Comparison of ENCODE assay signal across 30 mouse cellular contexts in genomic region chr7:4170193-4170938, GRCm38 (mm10). TPM values are rescaled to one million over a fixed set of nuclear protein-coding genes. Genes with fewer than 3 reads are reported as not detected.
DNase-seq lines count a peak whose midpoint lies in the region; ATAC-seq and TF ChIP-seq lines count a peak whose summit lies in the region.
"Had no signal": no experiment of that assay in that cellular context is flagged by ENCODE, and none has a peak within 500 bp of the region (broad histone marks: within the 10 kb centered on the region; RNA-seq: fewer than 3 reads in every experiment).

No protein-coding gene starts in this region.

- no peaks in the 10 kb centered on the region for H3K36me3 ChIP-seq in liver, adult 2 months (ENCODE audit: control insufficient read depth, insufficient read depth, low read length)
- no peaks in the 10 kb centered on the region for H3K36me3 ChIP-seq in liver, embryonic 12.5 days
- H3K36me3 ChIP-seq in intestine, embryonic 16.5 days (ENCODE audit: control insufficient read depth, insufficient read depth, low read length), result no peaks in the 10 kb centered on the region
- H3K36me3 ChIP-seq in stomach, embryonic 14.5 days (ENCODE audit: control insufficient read depth, insufficient read depth, low read length), result no peaks in the 10 kb centered on the region
- H3K36me3 ChIP-seq in stomach, postnatal 0 days (ENCODE audit: control insufficient read depth, insufficient read depth, low read length), result no peaks in the 10 kb centered on the region
- H3K36me3 ChIP-seq: embryonic facial prominence, embryonic 10.5 days; embryonic facial prominence, embryonic 13.5 days; forebrain, embryonic 12.5 days; forebrain, embryonic 15.5 days; heart, embryonic 10.5 days; heart, embryonic 13.5 days; hindbrain, embryonic 12.5 days; hindbrain, embryonic 15.5 days had no signal

- TF ChIP-seq POLR2A in liver, adult 2 months (IDR thresholded peaks at IDR 0.05; ENCODE audit: extremely low read depth, insufficient read depth, low read length), result no peak

- no peak for TF ChIP-seq CTCF in liver, adult 2 months (IDR thresholded peaks at IDR 0.05; ENCODE audit: low read depth, low read length)
- TF ChIP-seq CTCF in stomach, postnatal 0 days (IDR thresholded peaks at IDR 0.05; ENCODE audit: low read depth), result no peak

- H3K27ac ChIP-seq in liver, adult 2 months (replicated peaks; ENCODE audit: insufficient read depth, low read depth, low read length), result no peak overlapping the region
- H3K27ac ChIP-seq in liver, embryonic 12.5 days, result no peak overlapping the region
- peak overlapping the region; percentile 38; the same call in 1 of the 2 replicates for H3K27ac ChIP-seq in intestine, embryonic 16.5 days (ENCODE audit: low read length)
- H3K27ac ChIP-seq in stomach, embryonic 14.5 days (ENCODE audit: low read length), result no peak overlapping the region
- H3K27ac ChIP-seq in stomach, postnatal 0 days (replicated peaks), result peak overlapping the region; percentile 84
- H3K27ac ChIP-seq: embryonic facial prominence, embryonic 10.5 days; embryonic facial prominence, embryonic 13.5 days; forebrain, embryonic 12.5 days; forebrain, embryonic 15.5 days; heart, adult 2 months; heart, embryonic 10.5 days; heart, embryonic 13.5 days; hindbrain, embryonic 12.5 days; hindbrain, embryonic 15.5 days had no signal

- no peaks in the 10 kb centered on the region for H3K79me2 ChIP-seq in liver, adult 2 months (ENCODE audit: control insufficient read depth, insufficient read depth, low read length)

- H3K4me1 ChIP-seq in liver, adult 2 months (ENCODE audit: control insufficient read depth, insufficient read depth, low read length), result peaks cover 2% of the 10 kb centered on the region; the same call in 1 of the 2 replicates
- 0 out of 2 replicates have a peak, but pooled peaks cover 2% of the 10 kb centered on the region for H3K4me1 ChIP-seq in liver, embryonic 12.5 days
- peaks cover 6% of the 10 kb centered on the region; the same call in 1 of the 2 replicates for H3K4me1 ChIP-seq in intestine, embryonic 16.5 days (ENCODE audit: control insufficient read depth, insufficient read depth, low read length)
- H3K4me1 ChIP-seq in stomach, embryonic 14.5 days (ENCODE audit: control insufficient read depth, insufficient read depth, low read length), result peaks cover 4% of the 10 kb centered on the region; the same call in 1 of the 2 replicates
- H3K4me1 ChIP-seq in stomach, postnatal 0 days (replicated peaks; ENCODE audit: control insufficient read depth, insufficient read depth), result no peaks in the 10 kb centered on the region
- H3K4me1 ChIP-seq: forebrain, embryonic 15.5 days; heart, embryonic 10.5 days; hindbrain, embryonic 12.5 days had no signal

- WGBS in liver, adult 2 months, result 51% methylated on average over 6 of the region's 6 CpGs
- WGBS in liver, embryonic 12.5 days (ENCODE audit: insufficient replicate concordance), result 55% methylated on average over 6 of the region's 6 CpGs
- 64% methylated on average over 6 of the region's 6 CpGs for WGBS in intestine, embryonic 16.5 days
- WGBS in stomach, embryonic 14.5 days, result 73% methylated on average over 6 of the region's 6 CpGs
- WGBS in stomach, postnatal 0 days, result 50% methylated on average over 6 of the region's 6 CpGs

- intact Hi-C loops in heart, postnatal 25 days (cut with DNase I), result no loop called here

- H3K27me3 ChIP-seq in liver, adult 2 months (ENCODE audit: control insufficient read depth, insufficient read depth, low read length), result no peaks in the 10 kb centered on the region
- H3K27me3 ChIP-seq in liver, embryonic 12.5 days (replicated peaks), result no peaks in the 10 kb centered on the region
- no peaks in the 10 kb centered on the region for H3K27me3 ChIP-seq in intestine, embryonic 16.5 days (replicated peaks; ENCODE audit: control insufficient read depth, insufficient read depth, low read length)
- no peaks in the 10 kb centered on the region for H3K27me3 ChIP-seq in stomach, embryonic 14.5 days (ENCODE audit: control insufficient read depth, insufficient read depth, low read length)
- H3K27me3 ChIP-seq in stomach, postnatal 0 days (ENCODE audit: control insufficient read depth, insufficient read depth, low read length), result no peaks in the 10 kb centered on the region
- H3K27me3 ChIP-seq: embryonic facial prominence, embryonic 13.5 days; forebrain, embryonic 12.5 days; forebrain, embryonic 15.5 days; heart, embryonic 13.5 days; hindbrain, embryonic 12.5 days; hindbrain, embryonic 15.5 days had no signal

- no peak overlapping the region for H3K4me3 ChIP-seq in liver, adult 2 months (ENCODE audit: insufficient read depth, low read depth, low read length)
- H3K4me3 ChIP-seq in liver, embryonic 12.5 days, result no peak overlapping the region
- no peak overlapping the region for H3K4me3 ChIP-seq in intestine, embryonic 16.5 days (ENCODE audit: low read length)
- no peak overlapping the region for H3K4me3 ChIP-seq in stomach, embryonic 14.5 days (ENCODE audit: low read depth, low read length)
- H3K4me3 ChIP-seq in stomach, postnatal 0 days (ENCODE audit: low read depth, low read length), result no peak overlapping the region
- H3K4me3 ChIP-seq: embryonic facial prominence, embryonic 10.5 days; embryonic facial prominence, embryonic 13.5 days; erythroblast, embryonic 14.5 days; forebrain, embryonic 12.5 days; forebrain, embryonic 15.5 days; heart, adult 2 months; heart, embryonic 10.5 days; heart, embryonic 13.5 days; hindbrain, embryonic 12.5 days; hindbrain, embryonic 15.5 days had no signal

- DNase-seq in liver, adult 2 months (ENCODE audit: extremely low read depth, low read depth, low spot score), result peak; percentile 33
- peak; percentile 34 for DNase-seq in stomach, postnatal 0 days (ENCODE audit: low spot score)
- no peak for DNase-seq in urinary bladder, adult 2 months (ENCODE audit: low spot score)
- no peak for DNase-seq in frontal cortex, postnatal 25 days (ENCODE audit: low spot score in 2 of 2)
- DNase-seq in heart, postnatal 25 days (ENCODE audit: low spot score), result no peak
- DNase-seq: adrenal gland, adult 8-10 months; adrenal gland, postnatal 25 days; cerebellum, adult 11-12 months; cerebellum, adult 8-10 months; cerebellum, postnatal 25 days; embryo, embryonic 11 days; gastrocnemius, postnatal 10 days; gastrocnemius, postnatal 36 days; heart, adult 2 months; heart, postnatal 14 days had no signal

- ATAC-seq in liver, embryonic 12.5 days, result no peak
- ATAC-seq in intestine, embryonic 16.5 days, result peak; percentile 79
- ATAC-seq in stomach, embryonic 14.5 days (ENCODE audit: insufficient number of reproducible peaks, insufficient read depth, low FRiP score, low read depth), result peak; percentile 51; the same call in 1 of the 2 replicates
- ATAC-seq in stomach, postnatal 0 days (ENCODE audit: low FRiP score, low TSS enrichment), result peak; percentile 97
- ATAC-seq: activated CD4-positive, CD25-positive, alpha-beta regulatory T cell, adult 4 months; forebrain, embryonic 15.5 days had no signal

- H3K9me3 ChIP-seq in liver, embryonic 12.5 days (replicated peaks), result no peaks in the 10 kb centered on the region
- no peaks in the 10 kb centered on the region for H3K9me3 ChIP-seq in intestine, embryonic 16.5 days (ENCODE audit: control insufficient read depth, low read length)
- no peaks in the 10 kb centered on the region for H3K9me3 ChIP-seq in stomach, embryonic 14.5 days (ENCODE audit: control insufficient read depth, low read depth, low read length)
- H3K9me3 ChIP-seq in stomach, postnatal 0 days (ENCODE audit: control insufficient read depth, low read length), result no peaks in the 10 kb centered on the region
- H3K9me3 ChIP-seq: embryonic facial prominence, embryonic 10.5 days; embryonic facial prominence, embryonic 13.5 days; forebrain, embryonic 12.5 days; forebrain, embryonic 15.5 days; heart, embryonic 10.5 days; heart, embryonic 13.5 days; hindbrain, embryonic 12.5 days; hindbrain, embryonic 15.5 days had no signal

- H3K9ac ChIP-seq in liver, adult 2 months (ENCODE audit: low read depth, low read length), result no peak overlapping the region
- H3K9ac ChIP-seq in liver, embryonic 12.5 days, result no peak overlapping the region
- H3K9ac ChIP-seq in intestine, embryonic 16.5 days (ENCODE audit: low read depth, low read length), result no peak overlapping the region
- H3K9ac ChIP-seq in stomach, embryonic 14.5 days (replicated peaks; ENCODE audit: low read depth, low read length), result no peak overlapping the region
- no peak overlapping the region for H3K9ac ChIP-seq in stomach, postnatal 0 days (ENCODE audit: low read length)
- H3K9ac ChIP-seq: embryonic facial prominence, embryonic 13.5 days; forebrain, embryonic 12.5 days; forebrain, embryonic 15.5 days; heart, embryonic 13.5 days; hindbrain, embryonic 12.5 days; hindbrain, embryonic 15.5 days had no signal

- H3K4me2 ChIP-seq in liver, embryonic 12.5 days, result no peak overlapping the region
- no peak overlapping the region for H3K4me2 ChIP-seq in intestine, embryonic 16.5 days (ENCODE audit: low read depth, low read length)
- no peak overlapping the region for H3K4me2 ChIP-seq in stomach, embryonic 14.5 days (replicated peaks; ENCODE audit: low read depth, low read length)
- H3K4me2 ChIP-seq in stomach, postnatal 0 days (replicated peaks; ENCODE audit: low read depth), result no peak overlapping the region
- H3K4me2 ChIP-seq: embryonic facial prominence, embryonic 13.5 days; forebrain, embryonic 12.5 days; forebrain, embryonic 15.5 days; heart, embryonic 13.5 days; hindbrain, embryonic 12.5 days; hindbrain, embryonic 15.5 days had no signal

- no peak for TF ChIP-seq EP300 in stomach, postnatal 0 days (optimal IDR thresholded peaks at IDR 0.05)

RNA-seq across cellular contexts. Expression of gene Cdc42ep5, which starts 5.7 kb away (rescaled TPM):
- 2.0 and 3.8 TPM in 2 replicates for total RNA-seq in liver, adult 2 months (2014; rRNA removed)
- polyA plus RNA-seq in liver, adult 2 months (2012; rRNA removed), result 4.1 and 5.0 TPM in 2 replicates
- polyA plus RNA-seq in liver, embryonic 12.5 days (2016; fragmentation: Nextera tagmentation; extraction: Ambion mirVana), result 10.5 TPM in 2 replicates
- 83.5 and 84.5 TPM in 2 replicates for polyA plus RNA-seq in intestine, embryonic 16.5 days (2015; fragmentation: Nextera tagmentation; extraction: Ambion mirVana)
- 71.6 and 76.7 TPM in 2 replicates for polyA plus RNA-seq in stomach, embryonic 14.5 days (2014; fragmentation: Nextera tagmentation; extraction: Ambion mirVana)
- 119 and 121 TPM in 2 replicates for polyA plus RNA-seq in stomach, postnatal 0 days (2015; fragmentation: Nextera tagmentation; extraction: Ambion mirVana)
- 90.1 and 98.9 TPM in 2 replicates for polyA plus RNA-seq in urinary bladder, adult 2 months (2012; rRNA removed)
- total RNA-seq in heart, postnatal 25 days (2021), result 1 to 10 TPM; 5.7 to 5.9 TPM
- total RNA-seq: hematopoietic stem cell, adult 5-6 weeks had no signal
- polyA plus RNA-seq: activated CD4-positive, CD25-positive, alpha-beta regulatory T cell, adult 4 months had no signal

RNA-seq across cellular contexts. Expression of gene Leng9, which starts 20.2 kb away (rescaled TPM):
- 1.5 and 2.0 TPM in 2 replicates for total RNA-seq in liver, adult 2 months (2014; rRNA removed)
- 3.8 and 4.7 TPM in 2 replicates for polyA plus RNA-seq in liver, adult 2 months (2012; rRNA removed)
- polyA plus RNA-seq in liver, embryonic 12.5 days (2016; fragmentation: Nextera tagmentation; extraction: Ambion mirVana), result 1.2 and 1.5 TPM in 2 replicates
- polyA plus RNA-seq in intestine, embryonic 16.5 days (2015; fragmentation: Nextera tagmentation; extraction: Ambion mirVana), result 6.8 and 7.1 TPM in 2 replicates
- 1.9 and 3.9 TPM in 2 replicates for polyA plus RNA-seq in stomach, embryonic 14.5 days (2014; fragmentation: Nextera tagmentation; extraction: Ambion mirVana)
- polyA plus RNA-seq in stomach, postnatal 0 days (2015; fragmentation: Nextera tagmentation; extraction: Ambion mirVana), result 7.4 and 8.5 TPM in 2 replicates
- polyA plus RNA-seq in urinary bladder, adult 2 months (2012; rRNA removed), result 5.8 and 6.3 TPM in 2 replicates
- total RNA-seq in heart, postnatal 25 days (2021), result 1 to 10 TPM; 2.5 to 3.2 TPM

RNA-seq across cellular contexts. Expression of gene Leng8, which starts 33.5 kb away (rescaled TPM):
- total RNA-seq in liver, adult 2 months (2014; rRNA removed), result 36.0 and 36.1 TPM in 2 replicates
- 76.2 and 148 TPM in 2 replicates for polyA plus RNA-seq in liver, adult 2 months (2012; rRNA removed)
- 39.3 and 44.5 TPM in 2 replicates for polyA plus RNA-seq in liver, embryonic 12.5 days (2016; fragmentation: Nextera tagmentation; extraction: Ambion mirVana)
- 35.5 and 40.3 TPM in 2 replicates for polyA plus RNA-seq in intestine, embryonic 16.5 days (2015; fragmentation: Nextera tagmentation; extraction: Ambion mirVana)
- 58.7 and 62.3 TPM in 2 replicates for polyA plus RNA-seq in stomach, embryonic 14.5 days (2014; fragmentation: Nextera tagmentation; extraction: Ambion mirVana)
- 14.7 and 20.1 TPM in 2 replicates for polyA plus RNA-seq in stomach, postnatal 0 days (2015; fragmentation: Nextera tagmentation; extraction: Ambion mirVana)
- polyA plus RNA-seq in urinary bladder, adult 2 months (2012; rRNA removed), result 262 and 275 TPM in 2 replicates
- total RNA-seq in heart, postnatal 25 days (2021), result 10 to 100 TPM; 37.4 to 40.9 TPM

RNA-seq across cellular contexts. Expression of gene Ttyh1, which starts 51.2 kb away (rescaled TPM):
- 0.65 and 2.8 TPM in 2 replicates for total RNA-seq in liver, adult 2 months (2014; rRNA removed)
- 2.3 and 2.4 TPM in 2 replicates for polyA plus RNA-seq in liver, adult 2 months (2012; rRNA removed)
- polyA plus RNA-seq in liver, embryonic 12.5 days (2016; fragmentation: Nextera tagmentation; extraction: Ambion mirVana), result 0.48 and 0.77 TPM in 2 replicates
- 5.2 and 6.5 TPM in 2 replicates for polyA plus RNA-seq in intestine, embryonic 16.5 days (2015; fragmentation: Nextera tagmentation; extraction: Ambion mirVana)
- 8.2 TPM in 2 replicates for polyA plus RNA-seq in stomach, embryonic 14.5 days (2014; fragmentation: Nextera tagmentation; extraction: Ambion mirVana)
- 4.1 and 4.3 TPM in 2 replicates for polyA plus RNA-seq in stomach, postnatal 0 days (2015; fragmentation: Nextera tagmentation; extraction: Ambion mirVana)
- 4.5 and 5.0 TPM in 2 replicates for polyA plus RNA-seq in urinary bladder, adult 2 months (2012; rRNA removed)
- total RNA-seq in heart, postnatal 25 days (2021), result under 1 TPM; 0.68 to 0.75 TPM
- total RNA-seq: common myeloid progenitor, adult 5-6 weeks had no signal
- polyA plus RNA-seq: erythroblast, embryonic 14.5 days had no signal

Comparison
In these comparisons a context has a peak if more than half of its experiments do, and no peak if none do; other contexts are left out.
1. H3K27ac ChIP-seq: peak in intestine, embryonic 16.5 days (single experiment) and stomach, postnatal 0 days (single experiment); none in liver, adult 2 months (single experiment), liver, embryonic 12.5 days (single experiment) and stomach, embryonic 14.5 days (single experiment).
2. DNase-seq: peak in liver, adult 2 months (single experiment) and stomach, postnatal 0 days (single experiment); none in urinary bladder, adult 2 months (single experiment), frontal cortex, postnatal 25 days (0 of 2) and heart, postnatal 25 days (single experiment).